29 mouse cellular contexts compared by ENCODE assay signal in genomic region chr17:46895426-46895825, GRCm38 (mm10). TPM values are rescaled to one million over a fixed set of nuclear protein-coding genes. Genes with fewer than 3 reads are reported as not detected.
DNase-seq lines count a peak whose midpoint lies in the region; ATAC-seq and TF ChIP-seq lines count a peak whose summit lies in the region.
"Had no signal": no experiment of that assay in that cellular context is flagged by ENCODE, and none has a peak within 500 bp of the region (broad histone marks: within the 10 kb centered on the region; RNA-seq: fewer than 3 reads in every experiment).

No protein-coding gene starts in this region.

- no peaks in the 10 kb centered on the region for H3K36me3 ChIP-seq in lung, postnatal 0 days (ENCODE audit: insufficient read depth, low read length)
- H3K36me3 ChIP-seq in forebrain, embryonic 11.5 days (ENCODE audit: control insufficient read depth, insufficient read depth, low read length): no peaks in the 10 kb centered on the region
- H3K36me3 ChIP-seq: neural tube, embryonic 15.5 days had no signal

- ATAC-seq in lung, postnatal 0 days: no peak
- ATAC-seq in forebrain, embryonic 11.5 days (replicated peaks; ENCODE audit: low FRiP score): no peak
- ATAC-seq: hindbrain, embryonic 16.5 days; intestine, embryonic 16.5 days had no signal

- H3K4me3 ChIP-seq in lung, postnatal 0 days (ENCODE audit: low read depth, low read length): no peak overlapping the region
- no peak overlapping the region for H3K4me3 ChIP-seq in forebrain, embryonic 11.5 days (ENCODE audit: low read depth, low read length)
- H3K4me3 ChIP-seq: embryonic facial prominence, embryonic 12.5 days; forebrain, embryonic 12.5 days; hindbrain, embryonic 10.5 days; left cerebral cortex, adult 2 months; liver, embryonic 13.5 days; midbrain, embryonic 12.5 days; neural tube, embryonic 15.5 days had no signal

- peaks cover 18% of the 10 kb centered on the region; the same call in 1 of the 2 replicates for H3K4me1 ChIP-seq in lung, postnatal 0 days (ENCODE audit: insufficient read depth, low read depth, low read length)
- peaks cover 13% of the 10 kb centered on the region for H3K4me1 ChIP-seq in forebrain, embryonic 11.5 days (replicated peaks; ENCODE audit: control insufficient read depth, insufficient read depth, low read length)

- TF ChIP-seq EP300 in lung, postnatal 0 days (IDR thresholded peaks at IDR 0.05): peak; percentile 54; the same call in 1 of the 2 replicates

- no peaks in the 10 kb centered on the region for H3K27me3 ChIP-seq in lung, postnatal 0 days (replicated peaks; ENCODE audit: insufficient read depth, low read length)
- no peaks in the 10 kb centered on the region for H3K27me3 ChIP-seq in forebrain, embryonic 11.5 days (ENCODE audit: control insufficient read depth, insufficient read depth, low read length)
- H3K27me3 ChIP-seq: embryonic facial prominence, embryonic 12.5 days; forebrain, embryonic 12.5 days; liver, embryonic 13.5 days; midbrain, embryonic 12.5 days; neural tube, embryonic 15.5 days had no signal

- 74% methylated on average over 9 of the region's 9 CpGs for WGBS in lung, postnatal 0 days
- 92% methylated on average over 9 of the region's 9 CpGs for WGBS in forebrain, embryonic 11.5 days

- no peak overlapping the region for H3K9ac ChIP-seq in lung, postnatal 0 days (replicated peaks; ENCODE audit: low read depth)
- H3K9ac ChIP-seq in forebrain, embryonic 11.5 days (ENCODE audit: low read length): no peak overlapping the region
- H3K9ac ChIP-seq: embryonic facial prominence, embryonic 12.5 days; forebrain, embryonic 12.5 days; liver, embryonic 13.5 days; lung, embryonic 14.5 days; midbrain, embryonic 12.5 days; neural tube, embryonic 15.5 days had no signal

- H3K27ac ChIP-seq in lung, postnatal 0 days (ENCODE audit: low read length): no peak overlapping the region
- H3K27ac ChIP-seq in forebrain, embryonic 11.5 days (ENCODE audit: low read depth, low read length): no peak overlapping the region
- H3K27ac ChIP-seq: embryonic facial prominence, embryonic 12.5 days; forebrain, embryonic 12.5 days; hindbrain, embryonic 10.5 days; left cerebral cortex, adult 2 months; liver, embryonic 13.5 days; midbrain, embryonic 12.5 days; neural tube, embryonic 15.5 days had no signal

- intact Hi-C loops in heart, postnatal 14 days (cut with DNase I): no loop called here

- peak; percentile 52 for DNase-seq in gastrocnemius, adult 18-20 months (ENCODE audit: low spot score)
- no peak for DNase-seq in gastrocnemius, postnatal 4 days (ENCODE audit: low spot score in 2 of 2)
- peak; percentile 82 for DNase-seq in heart, adult 8-10 months (ENCODE audit: low spot score)
- DNase-seq in heart, postnatal 14 days: no peak
- DNase-seq in lung, postnatal 0 days (ENCODE audit: low spot score): no peak
- no peak for DNase-seq in lung, postnatal 4 days
- no peak for DNase-seq in forebrain, embryonic 11.5 days (ENCODE audit: low spot score)
- DNase-seq in MN1 (ENCODE audit: low spot score): no peak
- DNase-seq: adrenal gland, postnatal 10 days; cerebellum, adult 2 months; cerebellum, postnatal 25 days; liver, embryonic 13.5 days; lung, embryonic 14.5 days; thymus, adult 2 months had no signal

- H3K4me2 ChIP-seq in lung, postnatal 0 days (replicated peaks; ENCODE audit: low read depth, low read length): no peak overlapping the region
- no peak overlapping the region for H3K4me2 ChIP-seq in forebrain, embryonic 11.5 days (ENCODE audit: low read depth, low read length, severe bottlenecking)
- H3K4me2 ChIP-seq: embryonic facial prominence, embryonic 12.5 days; forebrain, embryonic 12.5 days; liver, embryonic 13.5 days; lung, embryonic 14.5 days; midbrain, embryonic 12.5 days; neural tube, embryonic 15.5 days had no signal

- TF ChIP-seq CTCF in lung, postnatal 0 days (IDR thresholded peaks at IDR 0.05): no peak

- no peaks in the 10 kb centered on the region for H3K9me3 ChIP-seq in lung, postnatal 0 days (ENCODE audit: low read length)
- H3K9me3 ChIP-seq in forebrain, embryonic 11.5 days (ENCODE audit: control insufficient read depth, low read length): no peaks in the 10 kb centered on the region
- H3K9me3 ChIP-seq: embryonic facial prominence, embryonic 12.5 days; forebrain, embryonic 12.5 days; liver, embryonic 13.5 days; midbrain, embryonic 12.5 days; neural tube, embryonic 15.5 days had no signal

RNA-seq across cellular contexts. Expression of gene Tbcc, which starts 4.9 kb away (rescaled TPM):
- total RNA-seq in gastrocnemius, adult 18-20 months (2021): 1 to 10 TPM; 7.1 to 7.4 TPM
- 10 to 100 TPM; 24.7 to 27.0 TPM for total RNA-seq in gastrocnemius, postnatal 4 days (2021)
- total RNA-seq in heart, adult 8-10 months (2022): 10 to 100 TPM; 15.4 to 18.6 (median 17.3) TPM
- 10 to 100 TPM; 17.6 to 20.0 TPM for total RNA-seq in heart, postnatal 14 days (2021)
- 47.7 and 51.0 TPM in 2 replicates for polyA plus RNA-seq in lung, postnatal 0 days (2015; fragmentation: Nextera tagmentation; extraction: Ambion mirVana)
- polyA plus RNA-seq in forebrain, embryonic 11.5 days (2014; fragmentation: Nextera tagmentation; extraction: Ambion mirVana): 62.3 and 65.3 TPM in 2 replicates

RNA-seq across cellular contexts. Expression of gene Prph2, which starts 14.8 kb away (rescaled TPM):
- total RNA-seq in gastrocnemius, adult 18-20 months (2021): not detected
- total RNA-seq in gastrocnemius, postnatal 4 days (2021): not detected
- not detected for total RNA-seq in heart, adult 8-10 months (2022)
- not detected for total RNA-seq in heart, postnatal 14 days (2021)
- polyA plus RNA-seq in lung, postnatal 0 days (2015; fragmentation: Nextera tagmentation; extraction: Ambion mirVana): not detected in 2 replicates
- polyA plus RNA-seq in forebrain, embryonic 11.5 days (2014; fragmentation: Nextera tagmentation; extraction: Ambion mirVana): not detected in 2 replicates
- total RNA-seq: adrenal gland, postnatal 10 days; left cerebral cortex, adult 2 months; left cerebral cortex, postnatal 36 days; megakaryocyte, adult 5-6 weeks had no signal
- polyA plus RNA-seq: cerebellum, adult 2 months; forebrain, embryonic 12.5 days; heart, embryonic 14.5 days; hindbrain, embryonic 10.5 days; hindbrain, embryonic 16.5 days; intestine, embryonic 16.5 days; large intestine, adult 2 months; limb, embryonic 14.5 days; liver, embryonic 13.5 days; lung, embryonic 14.5 days; midbrain, embryonic 12.5 days; neural tube, embryonic 15.5 days; small intestine, adult 2 months; stomach, embryonic 16.5 days had no signal

RNA-seq across cellular contexts. Expression of gene Bicral, which starts 37.1 kb away (rescaled TPM):
- 10 to 100 TPM in 1 of 2 experiments, 1 to 10 TPM in 1; 9.3 to 13.7 TPM for total RNA-seq in gastrocnemius, adult 18-20 months (2021)
- 10 to 100 TPM; 17.0 to 17.6 TPM for total RNA-seq in gastrocnemius, postnatal 4 days (2021)
- total RNA-seq in heart, adult 8-10 months (2022): 10 to 100 TPM; 12.8 to 15.3 (median 14.4) TPM
- total RNA-seq in heart, postnatal 14 days (2021): 10 to 100 TPM; 13.1 to 15.4 TPM
- polyA plus RNA-seq in lung, postnatal 0 days (2015; fragmentation: Nextera tagmentation; extraction: Ambion mirVana): 3.0 and 3.4 TPM in 2 replicates
- 6.8 and 7.2 TPM in 2 replicates for polyA plus RNA-seq in forebrain, embryonic 11.5 days (2014; fragmentation: Nextera tagmentation; extraction: Ambion mirVana)

Comparison
In these comparisons a context has a peak if more than half of its experiments do, and no peak if none do; other contexts are left out.
1. DNase-seq: peak in gastrocnemius, adult 18-20 months (single experiment) and heart, adult 8-10 months (single experiment); none in gastrocnemius, postnatal 4 days (0 of 2), heart, postnatal 14 days (0 of 2), lung, postnatal 0 days (single experiment), lung, postnatal 4 days (0 of 2), forebrain, embryonic 11.5 days (single experiment) and MN1 (single experiment).